Mouse (Mus musculus) lung, postnatal 14 days (tissue): Measurements from ENCODE around the gene Ccdc63.
A peak's percentile ranks its signal among the peaks of the same experiment; 100 is the strongest.

Experiments
- DNase-seq: peaks from one replicate; pipeline ENCODE4 v3.0.0; 2021

The Ccdc63 gene

DNA sequence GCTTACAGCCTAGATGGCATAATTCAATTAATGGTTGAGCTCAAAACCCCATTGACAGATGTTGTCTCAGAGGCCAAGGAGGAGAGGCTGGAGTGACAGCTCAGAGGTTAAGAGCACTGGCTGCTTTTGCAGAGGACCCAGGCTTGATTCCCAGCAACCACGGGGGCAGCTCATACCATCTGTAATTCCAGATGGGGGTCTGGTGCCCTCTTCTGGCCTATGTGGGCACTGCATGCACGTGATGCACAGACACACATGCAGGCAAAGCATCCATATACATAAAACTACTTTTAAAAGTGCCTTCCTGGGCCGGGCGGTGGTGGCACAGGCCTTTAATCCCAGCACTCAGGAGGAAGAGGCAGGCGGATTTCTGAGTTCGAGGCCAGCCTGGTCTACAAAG is 24.4 kb downstream of the Ccdc63 start:
- DNase-seq = no peak

DNA sequence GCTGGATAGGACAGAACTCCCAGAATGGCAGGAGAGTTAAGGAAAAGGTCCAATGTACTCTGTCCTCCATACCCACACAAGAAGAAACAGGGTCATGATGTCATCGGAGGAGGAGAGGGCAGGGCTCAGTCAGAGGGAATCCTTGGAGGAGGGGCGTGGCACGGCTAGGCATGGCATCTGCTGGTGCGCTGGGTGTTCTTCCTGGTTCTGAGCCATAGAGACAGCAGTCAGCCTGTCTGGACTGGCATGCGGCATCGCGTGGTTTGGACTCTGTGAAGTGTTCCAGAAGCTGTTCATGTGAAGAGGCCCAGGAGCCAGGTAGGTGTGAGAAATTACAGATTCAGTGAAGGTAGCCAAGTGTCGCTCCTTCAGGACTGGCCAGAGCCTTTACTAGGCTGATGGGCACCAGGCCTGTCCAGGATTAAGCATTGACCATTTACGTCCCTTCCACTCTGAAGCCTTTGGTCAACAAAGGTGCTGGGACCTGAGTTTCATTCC is 25.3 kb downstream of the Ccdc63 start:
- DNase-seq = no peak

DNA sequence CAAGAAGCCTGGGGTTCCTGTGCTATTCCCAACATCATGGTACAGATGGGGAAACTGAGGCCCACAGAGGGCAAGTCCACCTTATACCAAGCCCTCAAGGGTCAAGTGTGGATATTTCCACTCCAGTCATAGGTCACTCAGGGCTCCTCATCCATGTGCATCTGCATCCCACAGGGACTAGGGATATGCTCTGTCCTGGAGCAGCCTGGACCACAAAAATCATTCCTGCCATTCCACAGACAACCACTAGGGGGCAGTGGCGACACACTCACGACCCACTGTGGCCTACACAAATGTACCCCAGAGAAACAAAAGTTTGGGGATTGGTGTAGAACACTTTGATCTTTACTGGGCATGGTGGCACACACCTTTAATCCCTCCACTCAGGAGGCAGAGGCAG is 26.4 kb downstream of the Ccdc63 start:
- DNase-seq = peak; percentile 64

DNA sequence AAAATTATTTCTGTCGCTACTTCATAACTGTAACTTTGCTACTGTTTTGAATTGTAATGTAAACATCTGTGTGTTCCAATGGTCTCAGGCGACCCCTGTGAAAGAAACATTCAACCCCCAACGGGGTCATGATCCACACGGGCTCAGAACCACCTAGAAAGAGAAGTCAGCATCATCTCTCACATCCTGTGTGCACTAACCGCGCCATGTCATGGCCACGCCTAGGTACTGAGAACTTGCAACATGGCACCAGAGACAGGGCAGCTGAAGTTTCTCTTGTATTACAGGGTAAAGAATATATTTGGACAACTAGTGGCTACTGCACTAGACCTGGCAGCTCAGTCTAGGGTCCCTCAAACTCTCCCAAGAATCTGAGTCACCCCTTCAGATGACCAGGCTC is 27.2 kb downstream of the Ccdc63 start:
- DNase-seq = no peak

DNA sequence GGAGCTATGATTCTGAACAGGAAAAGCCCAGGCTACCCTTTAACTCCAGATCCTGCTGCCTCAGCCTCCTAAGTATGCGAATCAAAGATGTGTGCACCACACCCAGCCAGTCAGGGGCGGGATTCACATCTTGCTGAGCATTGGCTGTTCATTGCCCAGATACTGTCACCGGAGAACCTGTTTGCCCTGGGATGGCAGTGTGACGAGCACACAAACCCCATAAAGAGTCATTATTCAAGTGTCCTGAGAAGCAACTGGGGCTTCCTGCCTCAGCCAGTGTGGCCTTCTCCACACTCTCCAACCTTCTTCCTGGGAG is 28.7 kb downstream of the Ccdc63 start:
- DNase-seq = no peak

DNA sequence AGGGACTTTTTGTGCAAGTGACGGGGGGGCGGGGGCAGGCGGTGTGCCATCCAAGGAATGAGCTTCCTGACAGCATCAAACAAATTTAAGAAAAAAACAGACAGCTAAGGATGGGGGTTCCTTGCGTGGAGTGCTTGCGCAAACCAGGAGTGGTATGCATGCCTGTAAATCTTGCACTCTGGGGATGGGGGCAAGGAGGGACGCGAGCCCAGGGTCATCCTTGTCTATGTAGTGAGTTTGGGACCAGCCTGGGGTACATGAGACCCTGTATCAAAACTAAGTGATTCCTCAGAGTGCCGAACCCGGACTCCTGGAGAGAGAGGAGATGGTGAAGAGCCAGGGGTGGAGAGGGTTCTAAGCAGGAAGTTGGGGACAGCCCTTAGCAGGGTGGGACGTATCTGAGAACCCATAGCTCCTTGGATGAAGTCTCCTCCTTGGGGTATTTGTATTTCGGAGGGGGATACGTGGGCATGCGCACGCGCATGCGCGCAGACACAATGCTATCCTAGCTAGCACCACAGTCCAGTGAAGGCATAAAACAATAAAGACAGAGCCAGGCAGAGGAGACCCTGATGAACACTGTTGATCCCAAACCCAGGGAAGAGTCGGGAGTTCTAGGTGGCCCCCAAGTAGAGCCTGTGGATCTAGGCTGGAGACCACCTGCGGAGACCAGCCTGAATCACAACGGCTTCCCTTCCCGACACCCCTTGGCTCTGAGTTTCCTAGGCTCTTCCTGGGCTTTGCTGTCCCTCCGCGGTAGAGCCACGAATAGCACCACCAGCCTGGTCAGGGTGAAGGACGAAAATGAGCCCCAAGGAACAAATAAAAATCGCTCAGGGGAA is 29.3 kb downstream of the Ccdc63 start:
- DNase-seq = no peak

DNA sequence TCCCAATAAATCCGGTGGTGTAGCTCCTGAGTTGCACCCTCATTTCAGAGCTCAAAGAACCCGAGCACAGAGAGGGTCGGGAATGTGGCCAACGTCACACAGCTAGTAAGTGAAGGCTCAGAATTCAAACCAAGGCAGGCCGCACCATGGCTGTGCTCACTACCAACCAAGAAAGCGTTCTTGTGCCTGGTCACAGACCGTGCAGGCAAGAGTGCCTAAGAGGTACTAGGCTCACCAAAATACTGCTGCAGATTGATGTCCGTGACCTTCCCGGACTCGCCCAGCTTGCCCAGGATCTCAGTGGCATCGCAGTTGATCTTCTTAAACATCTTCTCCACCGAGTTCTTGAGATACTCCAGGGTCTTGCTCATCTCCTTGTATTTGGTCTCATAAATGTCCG is 30.0 kb downstream of the Ccdc63 start:
- no peak for DNase-seq

DNA sequence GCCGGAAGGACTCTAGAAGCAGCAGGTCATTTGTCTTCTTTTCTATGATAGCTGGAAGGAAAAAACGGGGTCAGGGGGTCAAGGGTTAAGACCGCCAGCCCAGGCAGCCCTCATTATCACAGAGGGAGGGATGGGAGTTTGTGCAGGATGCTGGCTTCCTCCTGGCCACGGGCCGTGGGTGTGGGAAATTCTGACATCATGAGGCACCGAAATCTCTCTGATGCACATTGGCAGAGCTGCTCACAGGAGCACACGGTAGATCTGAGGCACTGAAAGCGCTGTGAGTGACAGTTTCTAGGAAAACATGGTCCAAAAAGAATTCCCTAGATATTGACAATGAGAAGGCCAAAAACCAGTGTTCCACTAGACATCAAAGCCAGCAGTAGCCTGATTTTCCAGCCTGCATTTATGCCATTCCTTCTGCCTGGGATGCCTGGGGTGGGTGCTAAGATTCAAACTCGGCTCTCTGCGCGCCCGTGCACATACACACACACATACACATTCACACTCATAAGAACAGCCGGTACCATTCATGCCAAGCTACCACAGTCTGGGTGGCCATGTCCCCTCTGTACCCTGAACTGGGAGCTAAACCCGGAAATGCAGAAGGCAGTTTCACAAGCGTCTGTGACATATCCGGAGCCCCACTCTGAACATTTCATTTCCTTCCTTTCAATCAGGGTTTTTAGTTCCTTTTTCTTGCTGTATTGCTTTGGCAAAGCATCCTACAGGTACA is 31.1 kb downstream of the Ccdc63 start:
- DNase-seq = no peak

DNA sequence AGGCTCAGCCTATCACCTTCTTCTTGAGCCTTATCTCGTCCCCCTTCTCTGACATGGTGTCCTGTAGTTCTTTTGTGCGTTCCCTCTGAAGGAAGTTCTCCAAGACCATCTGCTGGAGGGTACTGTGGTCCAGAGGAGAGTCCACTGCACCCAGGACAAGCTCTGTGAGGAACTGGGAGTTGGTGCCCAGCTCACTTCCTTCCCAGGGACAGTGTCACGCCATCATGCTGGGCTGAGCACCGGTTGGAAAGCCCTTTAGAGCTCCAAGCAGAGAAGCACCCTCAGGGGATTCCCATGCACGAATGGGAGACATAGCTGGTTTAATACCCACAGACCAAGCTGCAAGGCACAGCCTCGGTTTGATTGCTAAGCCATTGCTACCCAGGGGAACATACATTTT is 32.5 kb downstream of the Ccdc63 start:
- no peak for DNase-seq

DNA sequence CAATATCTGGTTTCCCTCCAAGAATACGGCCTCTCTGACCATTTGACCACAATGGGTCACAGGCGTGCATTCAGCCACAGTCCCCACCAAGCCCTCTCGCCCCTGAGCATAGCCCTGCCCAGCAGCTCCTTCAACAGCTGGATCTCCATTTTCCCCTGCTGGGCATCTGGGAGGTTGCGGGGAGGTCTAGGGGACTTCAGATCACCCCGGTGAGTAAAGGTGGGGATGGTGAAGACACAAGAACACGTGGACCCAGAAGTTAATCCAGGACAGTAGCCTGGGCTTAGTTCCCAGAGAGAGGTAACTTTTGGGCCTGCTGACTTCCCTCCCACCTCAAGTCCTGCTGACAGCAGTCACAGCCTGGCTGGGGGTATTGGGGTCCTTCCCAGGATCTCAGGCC is 34.4 kb downstream of the Ccdc63 start:
- DNase-seq = no peak

DNA sequence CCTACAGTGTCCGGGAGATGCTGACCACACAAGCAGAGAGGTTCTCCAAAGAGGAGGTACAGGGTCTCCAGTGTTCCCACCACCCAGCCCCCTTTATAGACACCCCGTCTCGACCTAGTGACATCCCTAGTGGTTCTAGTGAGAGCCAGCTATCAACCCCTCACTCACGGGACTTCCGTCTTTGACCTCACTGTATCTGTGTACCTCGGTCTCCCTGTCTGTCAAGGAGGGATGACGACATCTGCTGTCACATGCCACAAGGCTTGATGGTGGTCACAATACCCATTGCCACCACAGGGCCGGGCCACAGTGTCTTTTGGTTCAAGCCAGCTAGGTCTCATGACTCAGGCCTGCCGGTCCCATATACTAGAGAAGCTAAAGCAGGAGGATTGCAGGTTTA is 35.6 kb downstream of the Ccdc63 start:
- no peak for DNase-seq

DNA sequence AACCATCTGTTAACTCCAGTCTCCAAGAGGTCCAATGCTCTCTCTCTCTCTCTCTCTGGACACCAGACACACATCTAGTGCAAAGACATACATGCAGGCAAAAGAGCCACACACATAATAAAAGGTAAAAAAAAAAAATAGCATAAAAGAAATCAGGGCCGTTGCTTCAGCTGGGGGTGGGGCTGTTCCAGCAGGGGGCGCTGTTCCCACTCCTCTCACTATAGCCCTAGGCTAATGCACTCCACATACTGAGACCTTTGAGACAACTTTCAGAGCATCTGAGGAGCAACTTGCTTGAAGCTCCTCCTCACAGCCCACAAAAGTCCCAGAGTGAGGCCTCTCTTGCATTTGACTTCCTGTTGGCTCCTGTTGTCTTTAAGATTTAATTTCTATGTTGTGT is 36.4 kb downstream of the Ccdc63 start:
- peak; percentile 61 for DNase-seq

DNA sequence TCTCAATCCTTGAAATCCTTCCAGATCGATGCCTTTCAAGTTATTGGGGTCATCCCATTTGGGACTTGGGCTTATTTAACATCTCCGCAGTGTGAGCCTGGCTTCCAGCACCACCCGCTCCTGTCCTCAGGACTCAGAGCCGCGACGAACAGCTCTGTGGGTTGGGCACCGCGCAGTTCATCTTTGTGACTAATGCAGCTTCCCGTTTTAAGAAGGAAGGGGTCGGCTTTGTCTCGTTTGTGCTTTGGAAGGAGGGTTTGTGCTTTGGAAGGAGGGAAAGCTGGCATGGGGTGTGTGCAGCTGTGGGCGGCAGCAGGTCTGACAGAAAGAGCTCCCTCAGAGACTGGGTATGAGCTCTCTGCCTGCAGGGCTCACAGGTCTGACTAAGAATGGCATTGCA is 37.5 kb downstream of the Ccdc63 start:
- no peak for DNase-seq

DNA sequence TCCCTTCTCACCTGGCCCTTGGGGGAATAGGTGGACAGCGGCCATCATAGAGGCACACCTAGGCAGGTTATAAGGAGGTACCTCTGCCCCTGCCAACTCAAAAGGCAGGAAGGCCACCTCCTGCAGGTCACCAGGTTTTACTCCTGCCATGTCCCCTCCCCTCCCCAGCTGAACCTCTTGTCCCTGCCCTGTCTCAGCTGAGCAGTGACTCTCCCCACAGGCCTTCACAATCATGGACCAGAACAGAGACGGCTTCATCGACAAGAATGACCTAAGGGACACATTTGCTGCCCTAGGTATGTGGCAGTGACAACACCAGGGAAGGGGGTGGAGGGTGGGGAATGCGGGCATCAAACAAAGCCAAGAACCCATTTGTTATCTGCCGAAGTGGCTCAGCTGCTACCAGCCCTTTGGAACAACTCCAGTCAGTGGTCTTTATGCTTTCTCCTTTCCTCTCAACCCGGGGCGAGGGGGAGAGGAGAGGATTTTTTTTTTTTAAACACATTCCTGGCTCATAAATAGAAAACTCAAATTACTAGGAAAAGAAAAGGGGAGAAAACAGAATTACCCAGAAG is 38.1 kb downstream of the Ccdc63 start:
- DNase-seq = no peak

DNA sequence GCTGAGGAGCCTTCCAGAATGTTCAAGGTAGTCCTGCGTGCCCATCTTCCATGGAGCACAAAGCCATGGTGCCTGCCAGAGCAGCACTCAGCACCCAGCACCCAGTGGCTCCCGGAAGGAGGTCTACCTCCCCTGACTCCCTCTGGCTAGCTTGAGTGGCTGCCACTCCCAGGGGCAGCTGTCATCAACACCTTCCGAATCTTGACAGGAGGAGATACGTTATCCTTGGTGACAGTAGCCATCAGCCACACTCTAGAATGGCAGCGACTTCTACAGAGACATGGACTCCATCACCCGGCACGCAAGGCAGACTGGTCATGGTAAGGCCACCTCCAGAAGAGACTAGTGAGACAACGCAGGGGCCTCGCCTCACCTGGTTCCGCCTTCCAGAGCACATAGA is 46.2 kb downstream of the Ccdc63 start:
- DNase-seq = no peak

DNA sequence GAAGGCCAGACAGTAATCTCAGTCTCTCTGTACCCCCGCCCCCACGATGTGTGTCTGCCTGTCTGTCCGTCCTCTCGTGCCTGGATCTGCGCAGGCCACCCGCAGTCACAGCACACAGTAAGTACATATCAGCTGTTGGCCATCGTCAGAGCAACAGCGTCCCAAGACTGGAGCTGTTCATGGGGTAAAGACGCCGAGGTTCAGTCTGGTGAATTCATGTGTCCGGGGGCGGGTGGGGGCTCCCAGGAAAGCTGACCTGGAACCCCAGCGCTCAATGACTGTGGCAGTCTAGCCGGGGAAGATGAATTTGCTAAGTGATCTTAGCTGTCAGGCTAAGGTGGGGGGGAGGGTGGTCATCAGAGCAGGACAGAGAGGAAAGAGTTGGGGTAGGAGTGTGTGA is 46.9 kb downstream of the Ccdc63 start:
- no peak for DNase-seq

DNA sequence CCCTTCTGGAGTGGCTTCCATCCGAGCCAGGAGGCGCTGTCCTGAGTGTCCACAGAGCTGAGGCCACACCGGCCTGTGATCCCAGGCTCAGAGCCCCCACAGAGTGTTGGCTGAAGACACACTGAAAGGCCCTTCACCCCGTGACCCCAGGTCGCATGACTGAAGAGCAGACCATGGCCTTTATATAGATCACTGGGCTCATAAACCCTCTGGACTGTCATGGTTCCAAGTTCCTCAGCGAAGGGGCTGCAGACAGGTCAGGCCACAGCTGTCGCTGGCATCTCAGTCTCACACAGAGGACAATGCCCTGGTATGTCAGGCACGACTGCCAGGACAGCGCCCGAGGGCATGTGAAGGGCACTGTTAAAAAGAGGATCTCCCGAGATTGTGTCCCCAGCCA is 47.8 kb downstream of the Ccdc63 start:
- no peak for DNase-seq

DNA sequence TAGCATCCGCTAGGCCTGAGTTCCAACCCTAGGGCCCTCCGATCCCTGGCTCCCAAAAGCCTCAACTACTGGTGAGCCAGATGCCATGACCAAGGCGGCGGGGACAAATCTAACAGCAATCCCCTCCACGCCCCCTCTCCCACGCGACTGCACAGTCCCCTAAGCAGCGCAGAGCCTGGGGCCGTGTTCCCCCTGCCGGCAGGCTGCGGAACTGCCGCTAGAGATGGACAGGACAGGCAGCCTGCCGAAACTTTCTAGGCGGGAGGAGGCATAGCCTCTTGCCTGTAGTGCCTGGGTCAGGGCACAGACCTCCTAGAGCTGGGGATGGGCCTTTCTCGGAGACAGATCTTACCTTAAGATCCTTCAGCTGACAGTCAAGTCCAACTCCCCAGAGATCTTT is 49.6 kb downstream of the Ccdc63 start:
- DNase-seq = peak; percentile 64

DNA sequence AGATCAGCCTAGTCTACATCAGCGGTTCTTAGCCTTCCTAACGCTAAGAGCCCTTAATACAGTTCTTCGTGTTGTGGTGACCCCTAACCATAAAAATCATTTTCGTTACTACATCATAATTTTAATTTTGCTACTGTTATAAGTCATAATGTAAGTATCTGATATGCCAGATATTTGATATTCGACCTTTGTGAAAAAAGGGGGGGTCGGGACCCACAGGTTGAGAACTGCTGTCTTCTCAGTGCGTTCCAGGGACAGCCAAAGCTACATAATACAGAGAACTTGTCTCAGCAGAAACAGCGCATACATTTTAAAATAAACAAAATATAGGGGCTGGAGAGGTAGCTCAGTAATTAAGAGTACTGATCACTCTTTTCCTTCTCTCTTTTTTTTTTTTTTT is 51.0 kb downstream of the Ccdc63 start:
- no peak for DNase-seq

DNA sequence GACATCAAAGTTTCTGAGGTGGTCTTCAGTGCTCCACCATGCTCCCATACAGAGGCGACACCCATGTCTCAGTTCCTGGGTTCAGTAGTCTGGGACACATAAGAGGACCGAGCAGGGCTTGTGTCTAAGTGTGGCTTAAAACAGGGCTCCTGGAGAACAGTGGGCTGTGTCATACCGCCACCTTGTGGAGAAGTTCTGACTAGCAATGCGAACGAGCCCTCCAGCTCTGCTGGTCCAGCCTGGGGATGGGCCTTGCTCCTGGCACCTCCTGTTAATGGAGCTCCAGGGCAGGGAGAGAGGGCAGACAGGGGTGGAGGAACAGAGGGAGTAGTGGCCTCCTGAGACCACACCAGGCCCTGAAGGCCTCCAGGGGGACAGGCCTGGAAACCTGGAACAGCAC is 51.7 kb downstream of the Ccdc63 start:
- peak; percentile 89 for DNase-seq

DNA sequence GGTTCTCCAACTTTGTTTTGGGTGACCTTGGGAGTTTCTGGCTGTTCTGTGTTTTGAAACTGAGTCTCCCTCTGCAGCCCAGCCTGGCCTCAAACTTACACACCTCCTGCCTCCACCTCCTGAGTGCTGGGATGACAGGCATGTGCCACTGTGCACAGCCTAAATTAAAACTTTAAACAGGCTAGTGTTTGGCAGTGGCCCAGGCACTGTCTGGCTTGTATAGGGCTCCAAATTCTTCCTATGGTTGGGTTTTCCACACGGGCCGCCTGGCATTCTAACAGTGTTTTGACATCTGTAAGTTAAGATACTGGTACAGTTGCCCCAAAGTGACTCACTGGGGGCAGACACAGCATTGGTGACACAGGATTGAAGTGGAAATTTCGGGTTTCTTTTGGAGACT is 54.5 kb downstream of the Ccdc63 start:
- DNase-seq = no peak

DNA sequence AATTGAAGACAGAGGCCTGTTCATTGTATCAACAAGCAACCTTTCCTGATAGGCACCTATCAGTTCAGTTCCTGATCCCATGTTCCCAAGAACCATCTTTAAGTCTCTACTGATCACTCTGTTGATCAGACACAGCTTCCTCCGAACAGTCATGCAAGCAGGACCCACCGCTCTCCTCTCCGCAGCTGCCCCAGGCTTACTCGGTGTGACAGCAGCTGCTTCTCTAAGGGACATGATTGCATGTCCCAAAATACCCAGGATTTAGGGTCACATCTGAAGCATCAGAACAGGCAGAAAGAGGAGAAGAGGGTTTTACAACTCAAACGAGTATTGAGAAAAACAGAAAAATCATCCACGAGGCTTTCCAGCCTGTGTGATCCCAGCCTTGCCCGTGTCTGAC is 55.3 kb downstream of the Ccdc63 start:
- no peak for DNase-seq

DNA sequence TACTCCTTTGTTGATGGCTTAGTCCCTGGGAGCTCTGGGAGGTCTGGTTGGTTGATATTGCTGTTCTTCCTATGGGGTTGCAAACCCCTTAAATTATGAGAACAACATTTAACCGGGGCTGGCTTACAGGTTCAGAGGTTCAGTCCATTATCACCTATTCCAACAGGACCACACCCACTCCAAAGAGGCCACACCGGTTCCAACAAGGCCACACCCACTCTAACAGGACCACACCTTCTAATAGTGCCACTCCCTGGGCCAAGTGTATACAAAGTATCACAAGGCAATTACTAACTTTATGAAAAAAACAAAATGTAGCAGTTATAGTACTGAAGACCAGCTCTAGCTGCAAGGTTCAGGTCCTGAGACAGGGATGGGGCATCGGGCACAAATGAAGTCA is 56.2 kb downstream of the Ccdc63 start:
- DNase-seq = no peak

DNA sequence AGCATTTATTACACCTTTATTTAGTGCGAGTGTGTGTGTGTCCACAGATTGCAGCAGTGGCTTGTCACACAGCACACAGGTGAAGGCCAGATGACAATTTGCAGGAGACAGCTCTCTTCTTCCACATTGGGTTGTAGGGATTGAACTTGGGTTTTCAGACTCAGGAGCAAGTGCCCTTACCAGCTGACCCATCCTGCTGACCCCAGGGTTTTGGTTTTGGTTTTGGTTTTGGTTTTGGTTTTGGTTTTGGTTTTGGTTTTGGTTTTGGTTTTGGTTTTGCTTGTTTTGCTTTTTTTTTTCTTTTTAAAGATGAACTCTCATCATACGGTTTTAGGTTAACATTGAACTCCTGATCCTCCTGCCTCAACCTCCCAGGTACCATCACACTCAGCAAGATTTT is 57.3 kb downstream of the Ccdc63 start:
- DNase-seq = no peak
